Mouse (Mus musculus): ENCODE results near the gene Htt. TPM values are rescaled to one million over a fixed set of nuclear protein-coding genes. Genes with fewer than 3 reads are reported as not detected.
A peak's percentile ranks its signal among the peaks of the same experiment; 100 is the strongest.

Gene Htt
- total RNA-seq, 2 experiments from 2014 or later: 81.0 to 93.8 TPM

DNA sequence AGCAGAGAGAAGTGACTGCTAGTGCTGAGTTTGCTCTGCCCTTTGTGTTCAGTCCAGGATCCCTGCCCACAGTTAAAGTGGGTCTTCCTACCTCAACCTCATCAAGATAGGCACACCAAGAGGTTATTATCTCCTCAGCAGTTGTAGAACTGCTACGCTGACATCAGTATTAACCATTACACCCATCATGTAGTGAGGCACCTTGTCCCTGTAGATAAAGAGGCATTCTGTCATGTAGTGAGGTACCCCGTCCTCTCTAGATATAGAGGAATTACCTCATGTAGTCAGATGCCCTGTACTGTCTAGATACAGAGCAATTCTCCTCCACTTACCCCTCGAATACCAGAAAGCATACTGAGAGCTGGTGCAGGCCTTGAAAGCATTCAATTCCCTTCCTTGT is 119.5 kb downstream of the Htt start:
- DNase-seq (ENCODE audit: low spot score in 2 of 2): no peak
- intact Hi-C loops (cut with DNase I): no loop called here

DNA sequence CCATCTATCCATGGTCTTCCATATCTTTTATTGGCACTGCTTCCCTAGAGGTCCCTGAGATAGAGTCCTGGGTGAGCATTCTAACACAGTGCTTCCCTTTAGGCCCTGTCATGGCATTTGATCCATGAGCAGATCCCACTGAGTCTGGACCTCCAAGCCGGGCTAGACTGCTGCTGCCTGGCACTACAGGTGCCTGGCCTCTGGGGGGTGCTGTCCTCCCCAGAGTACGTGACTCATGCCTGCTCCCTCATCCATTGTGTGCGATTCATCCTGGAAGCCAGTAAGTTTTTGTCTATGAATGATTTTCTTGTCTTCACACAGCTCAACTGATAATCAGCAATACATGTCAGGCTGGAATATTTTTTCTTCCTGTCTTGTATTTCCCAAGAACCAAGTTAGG is 123.7 kb downstream of the Htt start:
- intact Hi-C loops (cut with DNase I): no loop called here
- DNase-seq (ENCODE audit: low spot score in 2 of 2): no peak

DNA sequence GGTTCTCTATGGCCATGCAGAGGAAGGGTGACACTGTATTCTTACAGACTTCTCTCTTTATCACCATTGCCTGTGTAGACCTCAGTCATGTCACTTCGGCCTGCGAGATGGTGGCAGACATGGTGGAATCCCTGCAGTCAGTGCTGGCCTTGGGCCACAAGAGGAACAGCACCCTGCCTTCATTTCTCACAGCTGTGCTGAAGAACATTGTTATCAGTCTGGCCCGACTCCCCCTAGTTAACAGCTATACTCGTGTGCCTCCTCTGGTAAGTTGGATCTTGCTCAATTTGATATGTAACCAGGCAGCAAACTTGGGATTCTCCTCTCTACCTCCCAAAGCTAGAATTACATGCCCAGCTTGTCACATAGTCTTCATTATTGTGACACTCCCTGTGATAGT is 127.7 kb downstream of the Htt start:
- intact Hi-C loops (cut with DNase I): no loop called here
- DNase-seq (ENCODE audit: low spot score in 2 of 2): no peak

DNA sequence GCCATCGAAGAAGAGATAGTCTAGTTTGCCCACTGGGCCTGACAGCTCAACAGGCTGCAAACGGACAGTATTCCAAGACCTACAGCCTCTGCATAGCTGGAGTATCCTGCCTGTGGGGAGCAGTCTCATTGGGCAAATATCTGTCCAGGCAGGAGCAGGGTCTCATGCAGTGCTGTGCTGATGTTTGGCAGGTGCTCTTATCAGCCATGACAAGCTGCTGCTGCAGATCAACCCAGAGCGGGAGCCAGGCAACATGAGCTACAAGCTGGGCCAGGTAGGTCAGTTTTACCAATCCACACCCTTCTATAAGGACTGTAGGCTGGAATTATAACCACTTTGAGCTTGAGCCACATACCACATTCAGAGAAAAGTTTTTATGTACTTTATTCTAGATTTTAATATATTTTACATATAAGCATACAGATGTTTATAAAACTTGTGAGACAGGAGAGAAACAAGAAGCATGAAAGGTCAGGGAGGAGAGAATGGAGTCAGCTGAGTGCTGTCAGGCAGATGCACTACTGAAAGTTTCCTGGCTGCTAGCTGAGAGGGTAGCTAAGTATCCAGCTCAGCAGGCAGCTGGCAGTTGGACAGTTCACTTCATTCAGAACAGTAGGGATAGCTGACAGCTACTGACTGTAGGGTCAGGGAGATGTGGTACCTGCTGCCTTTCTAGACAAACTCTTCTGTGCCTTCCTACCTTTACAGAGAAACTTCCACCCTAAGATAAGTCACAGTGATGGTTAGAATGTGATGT is 135.3 kb downstream of the Htt start:
- intact Hi-C loops (cut with DNase I): no loop called here
- DNase-seq (ENCODE audit: low spot score in 2 of 2): no peak

DNA sequence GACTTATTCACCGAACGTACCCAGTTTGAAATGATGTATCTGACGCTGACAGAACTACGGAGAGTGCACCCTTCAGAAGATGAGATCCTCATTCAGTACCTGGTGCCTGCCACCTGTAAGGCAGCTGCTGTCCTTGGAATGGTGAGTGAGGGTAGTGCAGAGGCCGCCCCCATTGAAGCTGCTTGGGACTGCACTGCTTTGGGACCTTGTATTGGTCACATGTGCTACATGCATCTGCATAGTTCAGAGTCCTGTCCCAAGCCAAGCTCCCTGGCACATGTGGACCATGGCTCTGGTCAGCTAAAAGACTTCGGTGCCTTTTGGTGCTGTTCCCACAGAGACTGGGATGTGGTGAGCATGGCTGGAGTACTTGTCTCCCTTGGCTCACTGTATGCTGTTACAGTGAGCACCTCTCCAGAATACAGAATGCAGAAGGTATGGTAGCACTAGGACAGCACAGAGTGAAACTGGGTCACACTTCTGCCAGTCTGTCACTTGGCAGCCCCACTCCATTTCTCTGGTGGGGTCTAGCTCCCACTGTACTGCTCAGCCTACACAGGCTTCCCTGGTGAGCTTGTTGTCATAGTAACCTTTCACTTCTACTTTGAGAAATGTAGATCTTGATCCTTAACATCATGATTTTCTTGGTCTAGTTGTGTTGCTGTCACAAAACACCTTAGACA is 138.4 kb downstream of the Htt start:
- no peak for DNase-seq (ENCODE audit: low spot score in 2 of 2)
- intact Hi-C loops (cut with DNase I): no loop called here

DNA sequence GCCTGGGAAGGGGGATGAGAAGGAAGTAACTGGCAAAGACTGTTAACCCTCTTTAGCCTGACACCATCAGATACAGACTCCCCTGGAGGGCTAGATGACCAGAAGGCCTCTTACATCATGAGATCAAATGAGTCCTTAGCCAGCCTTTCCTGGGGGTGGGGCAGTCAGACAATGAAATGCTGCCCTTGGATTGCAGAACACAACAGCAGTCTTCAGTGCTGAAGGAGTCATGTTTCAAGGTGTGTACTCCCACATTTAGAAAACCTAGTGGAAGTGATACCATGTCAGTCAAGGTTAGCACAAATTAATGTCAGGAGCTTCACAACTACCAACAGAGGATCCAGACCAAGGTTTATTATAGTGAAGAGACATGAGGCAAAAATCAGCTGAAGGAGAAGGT is 140.8 kb downstream of the Htt start:
- DNase-seq (ENCODE audit: low spot score in 2 of 2): no peak
- intact Hi-C loops (cut with DNase I): no loop called here

DNA sequence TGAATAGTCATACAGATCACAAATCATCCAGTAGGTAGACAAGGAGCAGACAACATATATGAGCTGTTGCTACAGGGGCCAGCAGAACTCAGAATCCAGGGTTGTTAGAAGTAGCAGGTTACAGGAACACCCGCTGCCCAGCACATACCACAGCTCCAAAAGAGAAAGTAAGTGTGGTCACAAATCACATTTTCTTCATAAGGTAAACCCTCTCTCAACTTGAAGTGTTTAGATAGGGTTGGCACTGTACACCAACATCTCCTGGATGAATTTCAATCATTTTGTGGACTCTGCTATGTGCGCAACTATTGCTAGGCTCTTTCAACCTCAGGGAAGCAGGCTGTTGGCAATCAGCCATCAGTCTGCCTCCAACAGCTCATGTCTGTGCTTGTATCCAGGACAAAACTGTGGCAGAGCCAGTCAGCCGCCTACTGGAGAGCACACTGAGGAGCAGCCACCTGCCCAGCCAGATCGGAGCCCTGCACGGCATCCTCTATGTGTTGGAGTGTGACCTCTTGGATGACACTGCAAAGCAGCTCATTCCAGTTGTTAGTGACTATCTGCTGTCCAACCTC is 141.4 kb downstream of the Htt start:
- intact Hi-C loops (cut with DNase I): no loop called here
- DNase-seq (ENCODE audit: low spot score in 2 of 2): no peak

DNA sequence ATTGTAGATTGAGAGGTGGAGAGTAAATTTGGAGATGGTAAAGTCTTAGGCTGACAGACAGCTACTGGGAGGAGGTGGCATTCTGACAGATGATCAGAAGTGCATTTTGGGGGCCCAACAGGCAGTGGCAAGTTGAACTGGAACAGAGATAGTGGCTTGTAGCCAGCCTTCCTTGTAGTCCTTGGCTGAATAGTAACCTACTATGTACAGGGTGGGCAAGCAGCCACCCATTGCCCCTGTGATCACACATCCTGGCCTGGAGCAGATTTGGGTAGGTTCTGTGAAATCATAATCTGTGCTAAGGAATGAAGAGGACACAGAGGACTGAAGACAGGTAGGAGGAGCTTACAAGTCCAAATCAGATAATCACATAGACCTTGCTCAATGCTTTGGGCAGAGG is 142.9 kb downstream of the Htt start:
- no peak for DNase-seq (ENCODE audit: low spot score in 2 of 2)
- intact Hi-C loops (cut with DNase I): no loop called here

DNA sequence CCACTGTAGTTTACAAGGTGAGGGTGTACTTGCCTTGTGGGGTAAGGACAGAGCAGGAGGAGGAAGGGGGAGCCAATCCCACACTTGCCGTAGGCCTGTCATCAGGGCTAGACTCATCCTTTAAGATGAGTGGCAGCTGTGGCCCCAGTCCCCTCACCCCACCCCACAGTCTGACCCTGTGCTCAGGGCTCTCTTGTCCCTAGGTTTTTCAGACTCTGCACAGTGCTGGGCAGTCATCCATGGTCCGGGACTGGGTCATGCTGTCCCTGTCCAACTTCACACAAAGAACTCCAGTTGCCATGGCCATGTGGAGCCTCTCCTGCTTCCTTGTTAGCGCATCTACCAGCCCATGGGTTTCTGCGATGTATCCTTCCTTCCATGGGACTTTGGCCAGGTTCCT is 145.7 kb downstream of the Htt start:
- DNase-seq (ENCODE audit: low spot score in 2 of 2): no peak
- intact Hi-C loops (cut with DNase I): no loop called here

DNA sequence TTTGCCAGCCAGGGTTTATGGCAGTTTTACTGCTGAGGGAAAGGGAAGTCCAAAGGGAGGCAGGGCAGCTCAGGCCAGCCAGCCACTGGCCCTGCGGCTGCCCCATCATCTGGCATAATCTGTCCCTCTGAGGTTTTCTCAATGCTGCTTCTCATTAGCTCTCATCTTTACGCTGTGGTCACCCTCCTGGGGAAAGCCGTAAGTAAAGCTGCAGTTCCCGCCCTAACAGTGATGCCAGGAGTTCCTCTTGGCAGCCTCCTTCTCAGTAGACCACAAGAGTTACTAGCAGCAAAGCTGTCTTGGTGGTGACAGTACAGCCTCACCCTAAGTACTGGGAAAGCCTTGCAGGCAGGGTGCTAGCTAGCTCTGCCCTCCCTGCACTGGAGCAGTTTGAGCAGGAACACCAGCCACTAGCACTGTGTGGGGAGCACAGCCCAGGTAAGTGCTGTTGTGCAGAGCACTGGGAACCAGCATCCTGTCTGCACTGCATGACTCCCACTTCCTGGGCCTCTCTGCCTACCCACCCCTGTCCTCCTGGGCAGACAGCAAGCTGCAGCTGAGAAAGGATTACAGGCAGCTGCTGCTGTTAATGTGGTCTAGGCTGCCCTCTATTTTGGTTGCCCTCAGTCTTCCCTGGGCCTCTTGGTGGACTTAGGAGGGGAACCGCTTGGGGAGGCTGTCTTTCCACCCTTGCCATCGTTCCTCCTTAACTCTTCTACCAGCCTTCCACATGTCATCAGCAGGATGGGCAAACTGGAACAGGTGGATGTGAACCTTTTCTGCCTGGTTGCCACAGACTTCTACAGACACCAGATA is 146.6 kb downstream of the Htt start, which contains the start of gene Msantd1:
Gene Msantd1 (plus strand): TSS at position 103 of the 816 bp plus-strand sequence.
- intact Hi-C loops (cut with DNase I): no loop called here
- DNase-seq (ENCODE audit: low spot score in 2 of 2): no peak

DNA sequence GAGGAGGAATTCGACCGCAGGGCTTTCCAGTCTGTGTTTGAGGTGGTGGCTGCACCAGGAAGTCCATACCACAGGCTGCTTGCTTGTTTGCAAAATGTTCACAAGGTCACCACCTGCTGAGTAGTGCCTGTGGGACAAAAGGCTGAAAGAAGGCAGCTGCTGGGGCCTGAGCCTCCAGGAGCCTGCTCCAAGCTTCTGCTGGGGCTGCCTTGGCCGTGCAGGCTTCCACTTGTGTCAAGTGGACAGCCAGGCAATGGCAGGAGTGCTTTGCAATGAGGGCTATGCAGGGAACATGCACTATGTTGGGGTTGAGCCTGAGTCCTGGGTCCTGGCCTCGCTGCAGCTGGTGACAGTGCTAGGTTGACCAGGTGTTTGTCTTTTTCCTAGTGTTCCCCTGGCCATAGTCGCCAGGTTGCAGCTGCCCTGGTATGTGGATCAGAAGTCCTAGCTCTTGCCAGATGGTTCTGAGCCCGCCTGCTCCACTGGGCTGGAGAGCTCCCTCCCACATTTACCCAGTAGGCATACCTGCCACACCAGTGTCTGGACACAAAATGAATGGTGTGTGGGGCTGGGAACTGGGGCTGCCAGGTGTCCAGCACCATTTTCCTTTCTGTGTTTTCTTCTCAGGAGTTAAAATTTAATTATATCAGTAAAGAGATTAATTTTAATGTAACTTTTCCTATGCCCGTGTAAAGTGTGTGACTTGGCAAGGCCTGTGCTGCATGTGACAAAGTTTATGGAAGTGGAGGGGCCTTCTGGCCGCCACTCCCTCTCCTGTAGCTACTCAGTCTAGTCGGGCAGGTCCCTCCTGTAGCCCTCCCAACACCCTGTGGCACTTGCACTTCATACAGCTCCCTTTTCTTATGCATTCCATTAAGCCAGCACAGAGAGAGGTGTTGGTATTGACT is 147.4 kb downstream of the Htt start:
- intact Hi-C loops (cut with DNase I): no loop called here
- DNase-seq (ENCODE audit: low spot score in 2 of 2): no peak

DNA sequence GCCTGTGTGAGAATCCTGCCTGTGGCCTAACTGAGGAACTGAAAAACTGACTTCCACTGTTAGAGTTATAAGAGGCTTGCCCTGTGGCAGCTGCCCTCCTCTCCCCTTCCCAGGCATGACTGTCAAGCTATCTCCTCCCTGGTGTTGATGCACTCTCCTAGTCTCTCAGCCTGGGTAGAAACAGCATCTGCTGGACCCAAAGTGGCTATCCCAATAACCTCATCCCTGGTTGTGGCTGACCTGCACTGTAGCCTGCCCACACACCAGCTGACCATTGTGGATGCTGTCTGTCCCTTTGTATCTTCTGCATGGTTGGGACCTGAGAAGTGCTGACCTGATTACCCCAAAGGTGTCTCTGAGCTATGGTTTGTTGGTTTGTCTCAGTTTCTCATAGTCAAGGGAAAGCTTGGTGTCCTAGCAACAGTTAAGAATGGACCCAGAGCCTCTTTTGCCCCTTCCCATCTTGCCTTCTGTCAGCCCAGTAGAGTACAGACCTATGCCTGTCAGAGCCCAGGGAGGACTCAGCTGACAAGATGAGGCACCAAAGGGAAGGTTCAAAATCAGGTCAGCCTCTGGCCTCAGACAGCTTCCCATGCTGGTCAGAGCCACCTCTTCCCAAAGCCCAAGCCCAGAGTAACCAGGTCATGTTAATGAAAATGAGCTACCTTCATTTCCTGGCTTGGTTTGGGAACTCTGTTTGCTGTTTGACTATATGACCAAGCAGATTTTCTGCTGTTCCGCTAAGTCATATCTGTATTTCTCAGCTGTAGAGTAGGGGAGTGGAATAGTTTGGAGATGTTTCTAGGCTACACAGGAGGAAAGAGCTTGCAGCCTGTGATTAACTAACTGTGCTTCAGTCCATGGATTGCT is 148.3 kb downstream of the Htt start:
- DNase-seq (ENCODE audit: low spot score in 2 of 2): no peak
- intact Hi-C loops (cut with DNase I): no loop called here

DNA sequence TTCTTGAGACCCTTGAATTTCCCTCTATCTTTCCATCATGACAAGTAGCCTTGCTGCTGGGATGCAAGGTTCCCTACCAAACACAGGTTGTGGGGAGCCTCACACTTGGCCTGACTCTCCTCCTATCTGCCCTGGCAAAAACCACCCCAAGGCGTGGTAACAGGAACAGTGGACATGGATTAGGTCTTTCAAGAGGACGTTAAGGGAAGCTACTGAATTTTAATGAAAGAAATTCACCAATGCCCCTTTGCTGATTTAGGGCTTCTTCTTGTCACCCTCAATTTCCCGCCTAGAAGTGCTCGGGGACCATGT is 148.9 kb downstream of the Htt start:
- intact Hi-C loops (cut with DNase I): no loop called here
- no peak for DNase-seq (ENCODE audit: low spot score in 2 of 2)

DNA sequence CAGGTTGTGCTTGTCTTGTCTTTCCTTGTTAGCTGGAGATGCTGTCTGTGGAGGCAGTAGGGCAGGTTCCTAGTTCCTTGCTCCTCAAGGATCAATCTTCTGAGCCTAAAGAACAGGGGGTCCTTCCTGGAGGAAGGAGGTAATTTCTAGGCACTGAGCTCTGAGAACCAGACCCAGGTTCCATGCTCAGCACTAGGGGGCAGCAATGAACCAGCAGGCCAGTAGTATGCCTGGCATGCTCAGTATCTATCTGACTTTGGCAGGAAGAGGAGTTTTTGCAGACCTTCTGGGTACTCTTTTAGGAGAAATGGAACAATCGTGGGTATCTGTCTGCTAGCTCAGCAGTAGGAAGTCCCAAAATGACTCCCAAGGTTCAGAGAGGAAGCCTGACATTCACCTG is 154.3 kb downstream of the Htt start:
- peak; percentile 68 to 75 for DNase-seq (ENCODE audit: low spot score in 2 of 2)
- intact Hi-C loops (cut with DNase I): loop anchor here (1.0 to 5.0 kb wide), 2 partner anchors 112 to 128 kb away; no protein-coding TSS in a partner anchor

DNA sequence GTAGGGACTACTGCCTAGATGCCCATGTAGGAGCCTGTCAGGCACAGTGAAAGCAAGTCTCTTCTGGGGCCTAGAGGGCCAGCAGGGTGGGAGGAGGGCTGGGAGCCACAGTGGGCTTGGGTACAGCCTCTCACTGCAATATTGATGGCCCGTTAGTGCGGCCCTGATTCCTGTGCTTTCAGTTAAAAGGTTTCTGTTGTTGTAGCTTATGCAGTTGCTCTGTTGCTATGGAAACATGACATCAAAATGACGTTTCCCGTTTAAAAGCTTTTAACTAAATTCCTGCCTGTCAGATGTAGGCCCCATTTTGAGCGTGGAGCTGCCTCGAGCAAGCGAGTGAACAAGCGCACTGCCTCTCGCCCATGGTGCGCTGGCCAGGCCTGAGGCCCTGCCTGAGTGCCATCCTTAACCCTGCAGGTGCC is 155.7 kb downstream of the Htt start:
- intact Hi-C loops (cut with DNase I): loop anchor here (5.0 kb wide), 1 partner anchor 110 kb away; no protein-coding TSS in a partner anchor

DNA sequence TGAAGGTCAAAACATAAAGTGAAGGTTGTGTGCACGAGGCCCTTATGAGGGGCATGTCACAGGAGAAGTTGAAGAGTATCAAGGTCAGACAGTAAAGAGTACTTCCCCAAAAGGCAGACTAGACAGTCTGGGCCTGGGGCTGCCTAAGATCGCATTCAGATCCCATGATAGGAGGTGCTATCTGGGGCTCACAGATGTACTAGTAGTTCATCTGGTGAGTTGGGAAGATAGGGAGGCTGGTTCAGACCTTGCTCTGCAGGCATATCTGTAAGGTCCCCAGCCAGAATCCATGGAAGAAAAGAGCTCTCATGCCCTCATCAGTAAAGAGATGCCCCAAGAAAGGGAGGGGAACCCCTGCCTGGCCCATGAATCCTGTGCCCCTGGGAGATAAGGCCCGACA is 157.2 kb downstream of the Htt start:
- no peak for DNase-seq (ENCODE audit: low spot score in 2 of 2)
- intact Hi-C loops (cut with DNase I): loop anchor here (5.0 kb wide), 1 partner anchor 109 kb away; no protein-coding TSS in a partner anchor

More for the DNA sequence above, 155.7 kb downstream of the Htt start:
- no peak for DNase-seq (ENCODE audit: low spot score in 2 of 2)

DNA sequence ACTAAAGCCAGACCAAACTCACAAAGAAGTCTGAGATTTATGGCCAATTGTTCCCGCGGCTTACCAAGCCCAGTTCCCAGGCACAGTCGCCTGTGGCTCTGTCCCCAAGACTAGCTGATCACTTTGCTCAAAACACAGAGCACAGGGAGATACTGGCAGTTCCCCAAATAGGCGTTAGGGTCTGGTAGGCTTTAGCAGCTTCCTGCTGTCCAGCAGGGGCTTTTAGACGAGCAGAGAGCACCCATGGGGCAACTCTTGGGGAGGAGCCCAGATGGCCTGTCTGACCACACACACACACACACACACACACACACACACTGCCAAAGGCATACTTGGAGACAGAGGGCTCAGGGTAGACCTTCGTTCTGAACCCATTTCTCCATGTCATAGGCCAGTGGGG is 161.0 kb downstream of the Htt start:
- no peak for DNase-seq (ENCODE audit: low spot score in 2 of 2)
- intact Hi-C loops (cut with DNase I): no loop called here

DNA sequence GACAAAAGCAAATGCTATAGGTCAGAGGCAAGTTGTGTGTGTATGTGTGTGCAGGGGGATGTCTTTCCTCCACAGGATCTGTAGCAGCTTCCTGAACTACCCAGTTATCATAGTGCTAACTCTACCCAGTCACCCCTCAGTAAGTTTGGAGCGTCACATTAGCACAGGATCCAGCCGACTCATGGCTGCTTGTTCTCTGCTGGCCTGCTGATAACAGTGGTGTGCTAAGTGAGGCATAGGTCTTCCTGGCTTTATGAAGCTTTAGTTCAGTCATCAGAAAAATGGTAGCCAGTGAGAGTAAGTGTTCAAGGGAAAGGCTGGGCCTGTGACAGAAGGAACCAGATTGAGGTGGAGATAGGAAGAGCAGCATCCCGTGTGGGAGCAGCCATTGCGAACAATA is 162.4 kb downstream of the Htt start:
- intact Hi-C loops (cut with DNase I): no loop called here

More for the DNA sequence above, 162.4 kb downstream of the Htt start:
- no peak for DNase-seq (ENCODE audit: low spot score in 2 of 2)
